Mouse (Mus musculus): ENCODE measurements at regions not wholly inside any gene's neighbourhood (a gene's known extent, or its start where the extent isn't known, plus 50 kb on each side); places are given as distances from the start of the nearest gene placed in this dataset.
A peak's percentile ranks its signal among the peaks of the same experiment; 100 is the strongest.

- Histone ChIP-seq H3K9me3 (no peaks in the 10 kb centered on the region), H3K27me3 (no peaks in the 10 kb centered on the region), H3K27ac (no peak overlapping the region), H3K4me3 (replicated peaks) (no peak overlapping the region), H3K9ac (replicated peaks) (no peak overlapping the region), H3K4me1 (replicated peaks) (no peaks in the 10 kb centered on the region), H3K4me2 (no peak overlapping the region), H3K36me3 (no peaks in the 10 kb centered on the region)
- no peak for ATAC-seq (ENCODE audit: insufficient number of reproducible peaks, insufficient read depth, low FRiP score, low TSS enrichment, low read depth)
Observed at GRCm38 (mm10) chr13:19975621-19976020, 114.8 kb upstream of the Elmo1 start.

GRCm38 (mm10) chr13:19966566-19966965 is 123.8 kb upstream of the Elmo1 start:
- no peaks in the 10 kb centered on the region for H3K27me3 ChIP-seq
- 71% methylated on average over 1 of the region's 1 CpGs for WGBS
- no peaks in the 10 kb centered on the region for H3K36me3 ChIP-seq
- H3K27ac ChIP-seq = no peak overlapping the region
- H3K4me1 ChIP-seq (replicated peaks) = no peaks in the 10 kb centered on the region
- no peak overlapping the region for H3K4me3 ChIP-seq (replicated peaks)
- no peak overlapping the region for H3K4me2 ChIP-seq
- no peaks in the 10 kb centered on the region for H3K9me3 ChIP-seq
- no peak overlapping the region for H3K9ac ChIP-seq (replicated peaks)
- no peak for ATAC-seq (ENCODE audit: insufficient number of reproducible peaks, insufficient read depth, low FRiP score, low TSS enrichment, low read depth)

GRCm38 (mm10) chr13:19963031-19963430 is 127.4 kb upstream of the Elmo1 start:
- no peaks in the 10 kb centered on the region for H3K27me3 ChIP-seq
- no peak overlapping the region for H3K4me3 ChIP-seq (replicated peaks)
- no peak overlapping the region for H3K4me2 ChIP-seq
- H3K9me3 ChIP-seq = no peaks in the 10 kb centered on the region
- H3K4me1 ChIP-seq (replicated peaks) = no peaks in the 10 kb centered on the region
- no peak for ATAC-seq (ENCODE audit: insufficient number of reproducible peaks, insufficient read depth, low FRiP score, low TSS enrichment, low read depth)
- H3K9ac ChIP-seq (replicated peaks) = no peak overlapping the region
- no peaks in the 10 kb centered on the region for H3K36me3 ChIP-seq
- WGBS = 56% methylated on average over 3 of the region's 3 CpGs
- no peak overlapping the region for H3K27ac ChIP-seq

GRCm38 (mm10) chr13:19928761-19929160 is 104.7 kb upstream of the Gpr141 start:
- no peaks in the 10 kb centered on the region for H3K9me3 ChIP-seq
- H3K27ac ChIP-seq = no peak overlapping the region
- no peak overlapping the region for H3K4me3 ChIP-seq (replicated peaks)
- no peaks in the 10 kb centered on the region for H3K27me3 ChIP-seq
- no peaks in the 10 kb centered on the region for H3K36me3 ChIP-seq
- H3K9ac ChIP-seq (replicated peaks) = no peak overlapping the region
- WGBS = 94% methylated on average over 6 of the region's 6 CpGs
- ATAC-seq (ENCODE audit: insufficient number of reproducible peaks, insufficient read depth, low FRiP score, low TSS enrichment, low read depth) = no peak
- H3K4me2 ChIP-seq = no peak overlapping the region
- H3K4me1 ChIP-seq (replicated peaks) = no peaks in the 10 kb centered on the region

- Histone ChIP-seq H3K9ac (replicated peaks) (no peak overlapping the region), H3K27ac (no peak overlapping the region), H3K9me3 (no peaks in the 10 kb centered on the region), H3K4me3 (replicated peaks) (no peak overlapping the region), H3K27me3 (no peaks in the 10 kb centered on the region), H3K4me2 (no peak overlapping the region), H3K36me3 (no peaks in the 10 kb centered on the region), H3K4me1 (replicated peaks) (no peaks in the 10 kb centered on the region)
- WGBS = 83% methylated on average over 3 of the region's 3 CpGs
- ATAC-seq (ENCODE audit: insufficient number of reproducible peaks, insufficient read depth, low FRiP score, low TSS enrichment, low read depth) = no peak
Observed at GRCm38 (mm10) chr13:19927807-19928206, 103.8 kb upstream of the Gpr141 start.

- Histone ChIP-seq H3K4me3 (replicated peaks) (no peak overlapping the region), H3K9ac (replicated peaks) (no peak overlapping the region), H3K36me3 (no peaks in the 10 kb centered on the region), H3K27ac (no peak overlapping the region), H3K4me2 (no peak overlapping the region), H3K4me1 (replicated peaks) (no peaks in the 10 kb centered on the region), H3K9me3 (0 out of 2 replicates have a peak, but pooled peaks cover 6% of the 10 kb centered on the region), H3K27me3 (no peaks in the 10 kb centered on the region)
- 82% methylated on average over 1 of the region's 1 CpGs for WGBS
- no peak for ATAC-seq (ENCODE audit: insufficient number of reproducible peaks, insufficient read depth, low FRiP score, low TSS enrichment, low read depth)
Observed at GRCm38 (mm10) chr13:19921084-19921827, 97.2 kb upstream of the Gpr141 start.

- Histone ChIP-seq H3K36me3 (no peaks in the 10 kb centered on the region), H3K27me3 (no peaks in the 10 kb centered on the region), H3K9ac (replicated peaks) (no peak overlapping the region), H3K9me3 (no peaks in the 10 kb centered on the region), H3K4me2 (no peak overlapping the region), H3K4me3 (replicated peaks) (no peak overlapping the region), H3K4me1 (replicated peaks) (no peaks in the 10 kb centered on the region), H3K27ac (no peak overlapping the region)
- 0 out of 2 replicates have a peak, but pooled peaks have one; percentile 42 for ATAC-seq (ENCODE audit: insufficient number of reproducible peaks, insufficient read depth, low FRiP score, low TSS enrichment, low read depth)
- 55% methylated on average over 5 of the region's 5 CpGs for WGBS
Observed at GRCm38 (mm10) chr13:19911860-19912584, 88.0 kb upstream of the Gpr141 start.

GRCm38 (mm10) chr13:19902786-19903185 is 78.7 kb upstream of the Gpr141 start:
- no peak overlapping the region for H3K27ac ChIP-seq
- no peaks in the 10 kb centered on the region for H3K4me1 ChIP-seq (replicated peaks)
- no peaks in the 10 kb centered on the region for H3K36me3 ChIP-seq
- ATAC-seq (ENCODE audit: insufficient number of reproducible peaks, insufficient read depth, low FRiP score, low TSS enrichment, low read depth) = no peak
- H3K27me3 ChIP-seq = no peaks in the 10 kb centered on the region
- H3K9me3 ChIP-seq = no peaks in the 10 kb centered on the region
- H3K4me3 ChIP-seq (replicated peaks) = no peak overlapping the region
- no peak overlapping the region for H3K4me2 ChIP-seq
- 85% methylated on average over 4 of the region's 4 CpGs for WGBS
- H3K9ac ChIP-seq (replicated peaks) = no peak overlapping the region

- H3K4me1 ChIP-seq (replicated peaks) = no peaks in the 10 kb centered on the region
- no peak overlapping the region for H3K27ac ChIP-seq
- no peak overlapping the region for H3K9ac ChIP-seq (replicated peaks)
- no peaks in the 10 kb centered on the region for H3K27me3 ChIP-seq
- 69% methylated on average over 1 of the region's 1 CpGs for WGBS
- ATAC-seq (ENCODE audit: insufficient number of reproducible peaks, insufficient read depth, low FRiP score, low TSS enrichment, low read depth) = no peak
- no peak overlapping the region for H3K4me3 ChIP-seq (replicated peaks)
- no peak overlapping the region for H3K4me2 ChIP-seq
- no peaks in the 10 kb centered on the region for H3K36me3 ChIP-seq
- H3K9me3 ChIP-seq = no peaks in the 10 kb centered on the region
Observed at GRCm38 (mm10) chr13:19897191-19897590, 73.1 kb upstream of the Gpr141 start.

- Histone ChIP-seq H3K36me3 (no peaks in the 10 kb centered on the region), H3K27ac (no peak overlapping the region), H3K9ac (replicated peaks) (no peak overlapping the region), H3K4me1 (replicated peaks) (no peaks in the 10 kb centered on the region), H3K4me2 (no peak overlapping the region), H3K4me3 (replicated peaks) (no peak overlapping the region), H3K27me3 (no peaks in the 10 kb centered on the region), H3K9me3 (no peaks in the 10 kb centered on the region)
- ATAC-seq (ENCODE audit: insufficient number of reproducible peaks, insufficient read depth, low FRiP score, low TSS enrichment, low read depth) = no peak
- 86% methylated on average over 11 of the region's 11 CpGs for WGBS
Observed at GRCm38 (mm10) chr13:19888983-19889773, 65.1 kb upstream of the Gpr141 start.

GRCm38 (mm10) chr13:19883896-19884658 is 60.0 kb upstream of the Gpr141 start:
- Histone ChIP-seq H3K4me2 (no peak overlapping the region), H3K9me3 (no peaks in the 10 kb centered on the region)
- 89% methylated on average over 7 of the region's 7 CpGs for WGBS

More at GRCm38 (mm10) chr13:19883896-19884658, 60.0 kb upstream of the Gpr141 start:
- no peaks in the 10 kb centered on the region for H3K4me1 ChIP-seq (replicated peaks)
- ATAC-seq (ENCODE audit: insufficient number of reproducible peaks, insufficient read depth, low FRiP score, low TSS enrichment, low read depth) = no peak
- no peak overlapping the region for H3K4me3 ChIP-seq (replicated peaks)
- H3K27ac ChIP-seq = no peak overlapping the region
- H3K9ac ChIP-seq (replicated peaks) = no peak overlapping the region
- no peaks in the 10 kb centered on the region for H3K27me3 ChIP-seq
- H3K36me3 ChIP-seq = no peaks in the 10 kb centered on the region
